Mouse (Mus musculus): Measurements from ENCODE around the gene Mylk2.

Mylk2 gene

GRCm38 (mm10) chr2:152944013-152944412, 32.9 kb downstream of the Mylk2 start:
- peak in 1 of 2 experiments; percentile 64 for DNase-seq

GRCm38 (mm10) chr2:152947098-152947497, 35.9 kb downstream of the Mylk2 start:
- DNase-seq, result peak; percentile 52 to 54

GRCm38 (mm10) chr2:152948438-152949020, 37.4 kb downstream of the Mylk2 start:
- no peak for DNase-seq

GRCm38 (mm10) chr2:152950358-152951064, 39.4 kb downstream of the Mylk2 start:
- no peak for DNase-seq

- peak; percentile 67 to 72 for DNase-seq
These were observed 40.1 kb downstream of the Mylk2 start, which contains the start of gene Dusp15 for GRCm38 (mm10) chr2:152951065-152951849. TSS of gene Dusp15 (minus strand) at chr2:152951698.

- peak in 1 of 2 experiments; percentile 62 for DNase-seq
These were observed 40.9 kb downstream of the Mylk2 start for GRCm38 (mm10) chr2:152951850-152952720.

GRCm38 (mm10) chr2:152958116-152958515, 47.0 kb downstream of the Mylk2 start:
- no peak for DNase-seq

- DNase-seq, result peak; percentile 82 to 85
These were observed 51.1 kb downstream of the Mylk2 start, which contains the start of gene Ttll9 for GRCm38 (mm10) chr2:152962091-152962793. TSS of gene Ttll9 (plus strand) at chr2:152962485.

- no peak for DNase-seq
These were observed 54.4 kb downstream of the Mylk2 start for GRCm38 (mm10) chr2:152965555-152965954.

Data from cerebellum, postnatal 14 days (tissue).